Mouse (Mus musculus) layer of hippocampus, postnatal 36 days (tissue): ENCODE results near the gene Majin. TPM values are rescaled to one million over a fixed set of nuclear protein-coding genes. Genes with fewer than 3 reads are reported as not detected.
A peak's percentile ranks its signal among the peaks of the same experiment; 100 is the strongest.

Source experiments
- DNase-seq, 2 experiments: peaks; one replicate each; pipeline ENCODE4 v3.0.0; 2022
- microRNA-seq, 2 experiments: library from miRNA; unstranded; fragments of <30 nt; microRNA quantifications; one replicate each; pipeline ENCODE4 v1.2.0; 2021
- total RNA-seq, 2 experiments: library from RNA; stranded (reverse); gene quantifications; 2 replicates each; pipeline ENCODE4 v1.2.3; 2021

Gene Majin
- total RNA-seq, 2 experiments from 2014 or later, result not detected

DNA sequence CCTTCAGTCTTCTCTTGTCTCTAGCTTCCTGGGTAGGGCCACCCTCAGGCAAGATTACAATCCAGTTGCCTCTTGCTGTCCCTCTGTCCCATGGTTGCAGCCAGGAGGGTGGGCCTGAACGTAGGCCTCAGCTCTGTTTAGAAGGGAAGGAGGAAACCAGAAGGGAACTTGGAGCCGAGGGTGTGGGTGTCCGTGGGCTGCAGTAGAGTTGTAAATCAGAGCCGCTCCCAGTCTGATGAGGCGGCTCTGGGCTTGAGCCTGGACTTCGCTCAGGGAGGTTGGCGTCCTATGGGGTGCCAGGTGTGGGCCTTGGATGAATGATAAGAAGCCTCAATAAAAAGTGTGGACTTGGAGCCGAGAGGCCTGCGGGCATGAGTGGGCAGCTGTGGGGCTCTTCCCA is 80.0 kb downstream of the Majin start:
- DNase-seq, result no peak

DNA sequence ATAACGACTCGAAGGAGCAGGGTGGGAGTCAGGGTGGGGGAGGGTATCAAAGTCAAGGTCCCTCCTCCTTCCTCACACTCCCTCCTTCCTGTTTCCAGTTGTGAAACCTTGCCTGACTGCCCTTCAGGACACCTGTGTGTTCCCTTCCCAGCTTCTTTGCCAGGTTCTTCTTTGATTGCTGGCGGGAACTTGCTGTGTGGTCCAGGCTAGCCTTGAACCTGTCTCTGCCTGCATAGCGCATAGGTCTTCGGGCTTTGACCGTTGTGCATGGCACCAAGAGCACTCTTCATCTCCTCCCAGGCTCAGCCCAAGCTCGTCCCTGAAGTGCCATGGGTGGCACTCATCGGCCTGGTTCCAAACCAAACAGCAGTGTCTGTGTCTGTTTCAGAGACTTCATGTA is 80.8 kb downstream of the Majin start:
- no peak for DNase-seq

- no peak for DNase-seq
These were observed 81.6 kb downstream of the Majin start for GRCm38 (mm10) chr19:6265727-6266182.

GRCm38 (mm10) chr19:6267306-6268169 is 83.3 kb downstream of the Majin start:
- no peak for DNase-seq

- DNase-seq, result peak; percentile 75 to 81
These were observed 84.0 kb downstream of the Majin start for GRCm38 (mm10) chr19:6268170-6268528.

- DNase-seq, result no peak
These were observed 84.5 kb downstream of the Majin start for GRCm38 (mm10) chr19:6268670-6269132.

DNA sequence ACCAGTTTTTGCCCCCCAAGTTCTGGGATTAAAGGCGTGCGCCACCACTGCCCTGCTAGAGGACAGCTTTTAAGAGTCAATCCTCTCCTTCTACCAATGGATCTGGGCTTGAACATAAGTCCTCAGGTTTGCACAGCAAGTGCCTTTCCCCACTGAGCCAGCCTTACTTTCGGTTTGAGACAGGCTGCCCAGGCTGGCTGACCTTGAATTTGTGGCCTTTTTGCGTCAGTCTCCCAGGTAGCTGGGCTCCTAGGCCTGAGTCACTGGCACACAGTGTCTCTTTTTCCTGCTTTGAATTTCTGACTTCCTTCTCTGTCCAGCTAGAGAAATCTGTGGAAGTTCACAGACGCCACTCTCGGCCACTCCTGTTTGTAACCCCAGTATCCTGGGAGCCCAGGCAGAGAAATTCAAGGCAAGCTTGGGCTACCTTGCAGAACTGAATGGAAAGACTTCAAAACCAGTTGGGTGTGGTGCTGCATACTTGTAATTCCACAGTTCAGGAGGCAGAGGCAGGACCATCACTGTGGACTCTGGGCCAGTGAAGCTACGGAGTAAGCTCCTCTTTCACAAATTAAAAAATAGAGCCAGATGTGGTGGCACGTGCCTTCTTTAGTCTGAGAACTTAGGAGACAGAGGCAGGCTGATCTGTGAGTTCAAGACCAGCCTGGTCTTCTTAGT is 85.7 kb downstream of the Majin start:
- DNase-seq, result no peak

GRCm38 (mm10) chr19:6270661-6271060 is 86.5 kb downstream of the Majin start:
- DNase-seq, result no peak

DNA sequence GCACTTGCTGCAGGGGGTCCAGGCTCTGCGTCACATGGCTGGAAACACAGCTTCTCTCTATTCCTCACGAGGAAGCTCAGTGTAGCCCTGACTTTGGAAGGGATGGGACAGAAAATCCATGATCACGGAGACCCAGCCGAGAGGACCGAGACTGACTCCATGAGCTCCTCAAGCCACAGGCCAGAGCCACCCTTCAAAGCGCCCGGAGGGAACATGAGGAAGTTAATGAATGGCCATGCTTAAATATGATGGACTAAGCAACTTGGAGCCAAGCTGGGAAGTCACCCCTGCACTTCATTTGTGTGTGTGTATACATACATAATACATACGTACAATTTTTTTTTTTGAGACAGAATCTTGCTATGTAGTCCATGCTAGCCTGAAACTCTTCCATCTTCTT is 87.0 kb downstream of the Majin start:
- no peak for DNase-seq

- DNase-seq, result no peak
These were observed 87.9 kb downstream of the Majin start for GRCm38 (mm10) chr19:6272053-6272452.

DNA sequence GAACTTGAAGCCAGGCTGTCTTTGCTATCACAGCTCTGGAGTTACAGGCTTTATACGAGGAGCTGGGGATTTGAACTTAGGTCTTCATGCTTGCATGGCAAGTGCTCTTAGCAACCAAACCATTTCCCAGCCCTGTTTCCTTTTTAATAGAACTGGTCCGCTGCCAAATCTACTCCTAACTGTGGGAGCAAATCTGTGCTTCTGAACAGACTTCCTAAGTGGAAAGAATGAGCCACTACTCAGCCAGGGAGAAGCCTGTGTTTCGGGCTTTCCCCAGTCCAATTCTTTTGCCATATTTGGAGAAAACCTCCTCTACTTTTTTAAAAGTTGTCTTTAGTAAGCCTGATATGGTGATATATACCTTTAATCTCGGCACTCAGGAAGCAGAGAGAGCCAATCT is 88.5 kb downstream of the Majin start:
- no peak for DNase-seq

- DNase-seq, result no peak
These were observed 89.4 kb downstream of the Majin start for GRCm38 (mm10) chr19:6273592-6273991.

Small RNA genes lying within 50 kb of the gene (microRNA-seq; reads per million reads assigned to microRNA genes)
- 13.1 to 66.0 reads per million in 2 experiments for gene Mir192
- gene Mir194-2, result 18.2 to 34.9 reads per million in 2 experiments

Other genes starting within 250 kb of the Majin start
- 1 to 10 TPM; 5.3 to 5.5 TPM for gene Pola2, start 220.2 kb upstream of the Majin start, total RNA-seq
- gene Slc22a20, start 198.2 kb upstream of the Majin start, total RNA-seq, result not detected
- 10 to 100 TPM; 20.5 to 26.0 TPM for gene Capn1, start 168.5 kb upstream of the Majin start, total RNA-seq
- 10 to 100 TPM; 46.4 to 52.3 TPM for gene Syvn1, start 137.8 kb upstream of the Majin start, total RNA-seq
- 10 to 100 TPM; 46.8 to 47.9 TPM for gene Mrpl49, start 126.6 kb upstream of the Majin start, total RNA-seq
- gene Fau, start 126.5 kb upstream of the Majin start, total RNA-seq, result 100 to 1,000 TPM; 676 to 701 TPM
- gene Znhit2, start 123.2 kb upstream of the Majin start, total RNA-seq, result 10 to 100 TPM; 33.1 to 35.2 TPM
- gene Tm7sf2, start 116.0 kb upstream of the Majin start, total RNA-seq, result 10 to 100 TPM; 26.4 to 34.2 TPM
- gene Vps51, start 107.2 kb upstream of the Majin start, total RNA-seq, result 10 to 100 TPM; 85.3 to 88.8 TPM
- gene Tmem262, start 104.4 kb upstream of the Majin start, total RNA-seq, result not detected
- gene Gm28374, start 102.1 kb upstream of the Majin start, total RNA-seq, result 1 to 10 TPM; 1.5 to 1.6 TPM
- 10 to 100 TPM; 39.6 to 40.3 TPM for gene Zfpl1, start 99.4 kb upstream of the Majin start, total RNA-seq
- gene Cdca5, start 99.4 kb upstream of the Majin start, total RNA-seq, result under 1 TPM; 0.17 to 0.43 TPM
- gene AC131692.1, start 90.0 kb upstream of the Majin start, total RNA-seq, result not detected
- under 1 TPM in 1 of 2 experiments, not detected in 1; 0.12 TPM for gene Naaladl1, start 78.6 kb upstream of the Majin start, total RNA-seq
- 10 to 100 TPM; 14.7 to 14.9 TPM for gene Sac3d1, start 65.7 kb upstream of the Majin start, total RNA-seq
- gene Snx15, start 56.1 kb upstream of the Majin start, total RNA-seq, result 10 to 100 TPM; 40.2 to 42.5 TPM
- gene Batf2, start 43.4 kb upstream of the Majin start, total RNA-seq, result under 1 TPM; 0.28 to 0.60 TPM
- 10 to 100 TPM; 69.1 to 73.2 TPM for gene Arl2, start 42.8 kb upstream of the Majin start, total RNA-seq
- gene Gpha2, start 42.0 kb downstream of the Majin start, total RNA-seq, result not detected
- 100 to 1,000 TPM; 135 to 137 TPM for gene Ppp2r5b, start 51.5 kb downstream of the Majin start, total RNA-seq
- gene Atg2a, start 57.3 kb downstream of the Majin start, total RNA-seq, result 10 to 100 TPM; 31.3 to 34.0 TPM
- 10 to 100 TPM; 72.8 to 82.2 TPM for gene Ehd1, start 92.3 kb downstream of the Majin start, total RNA-seq
- gene Cdc42bpg, start 122.1 kb downstream of the Majin start, total RNA-seq, result 1 to 10 TPM; 4.3 to 6.9 TPM
- gene Men1, start 150.6 kb downstream of the Majin start, total RNA-seq, result 10 to 100 TPM; 63.3 to 69.8 TPM
- gene Map4k2, start 156.7 kb downstream of the Majin start, total RNA-seq, result 10 to 100 TPM; 74.9 to 87.7 TPM
- 100 to 1,000 TPM; 188 to 222 TPM for gene Sf1, start 179.3 kb downstream of the Majin start, total RNA-seq
- 10 to 100 TPM; 18.3 to 22.1 TPM for gene Pygm, start 200.0 kb downstream of the Majin start, total RNA-seq
- 10 to 100 TPM; 23.8 to 34.5 TPM for gene Rasgrp2, start 215.0 kb downstream of the Majin start, total RNA-seq
- gene Nrxn2, start 234.3 kb downstream of the Majin start, total RNA-seq, result 100 to 1,000 TPM; 399 to 414 TPM